Mouse (Mus musculus) CH12.LX (cell line): ENCODE data around the gene Usp19.

Experiments
- CHD1 ChIP-seq: IDR thresholded peaks from 2 replicates; pipeline ENCODE4 v1.6.1; 2012; ENCODE audit warnings: low read depth, low read length, improper control_type of control experiment, inconsistent platforms
- CHD2 ChIP-seq: IDR thresholded peaks from 2 replicates; pipeline ENCODE4 v1.6.1; 2011; ENCODE audit warnings: low read length, improper control_type of control experiment
- CTCF ChIP-seq, 2 experiments: IDR thresholded peaks in 1 of 2; conservative IDR thresholded peaks in 1 of 2; 2 replicates each; pipeline ENCODE4 v1.5.1; 2011 to 2012; ENCODE audit warnings: low read depth in 2 of 2, low read length in 2 of 2, improper control_type of control experiment in 1 of 2, inconsistent platforms in 1 of 2, mild to moderate bottlenecking in 1 of 2, moderate library complexity in 1 of 2
- MAFK ChIP-seq: IDR thresholded peaks from 2 replicates; pipeline ENCODE4 v1.6.1; 2011; ENCODE audit warnings: low read length, improper control_type of control experiment; ENCODE audit not compliant: insufficient replicate concordance
- MAZ ChIP-seq: IDR thresholded peaks from 2 replicates; pipeline ENCODE4 v1.6.1; 2012; ENCODE audit warnings: low read depth, mild to moderate bottlenecking, inconsistent platforms, low read length, improper control_type of control experiment, moderate library complexity
- NELFE ChIP-seq: IDR thresholded peaks from 2 replicates; pipeline ENCODE4 v1.6.1; 2011; ENCODE audit warnings: low read depth, low read length, improper control_type of control experiment
- POLR2A ChIP-seq: IDR thresholded peaks from 2 replicates; pipeline ENCODE4 v1.6.1; 2011; ENCODE audit warnings: low read depth, mild to moderate bottlenecking, improper control_type of control experiment, low read length
- UBTF ChIP-seq: IDR thresholded peaks from 2 replicates; pipeline ENCODE4 v1.6.1; 2012; ENCODE audit warnings: low read depth, mild to moderate bottlenecking, inconsistent platforms, low read length, improper control_type of control experiment, moderate library complexity
- ZC3H11A ChIP-seq: IDR thresholded peaks from 2 replicates; pipeline ENCODE4 v1.6.1; 2012; ENCODE audit warnings: low read depth, mild to moderate bottlenecking, inconsistent platforms, low read length, improper control_type of control experiment

DNA sequence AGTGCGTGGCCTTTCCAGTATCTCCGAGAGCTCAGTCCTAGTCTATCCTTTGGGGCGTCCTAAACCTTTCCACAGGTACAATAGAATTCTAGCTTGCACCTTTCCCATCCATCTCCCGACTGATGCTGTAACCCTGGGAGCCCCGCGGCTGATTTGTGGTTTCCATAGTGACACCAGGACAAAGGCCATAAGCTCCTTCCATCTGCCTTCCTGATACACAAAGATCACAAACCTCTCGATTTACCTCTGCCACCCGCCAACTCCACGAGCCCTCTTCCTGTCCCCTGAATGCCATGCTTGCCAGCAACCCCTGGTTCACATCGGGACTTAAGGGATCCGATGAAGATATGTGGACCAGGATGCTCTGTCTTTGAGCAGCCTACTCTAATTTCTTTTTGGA lies 11.2 kb upstream of the Usp19 start:
- no peak for TF ChIP-seq UBTF
- no peak for TF ChIP-seq POLR2A
- no peak for TF ChIP-seq MAFK
- TF ChIP-seq CHD1, result no peak
- no peak for TF ChIP-seq MAZ
- TF ChIP-seq CTCF (conservative IDR thresholded peaks at IDR 0.05 in 1 of 2, IDR thresholded peaks at IDR 0.05 in 1 of 2; ENCODE audit: low read depth in 2 of 2, low read length in 2 of 2), result no peak
- no peak for TF ChIP-seq CHD2
- no peak for TF ChIP-seq ZC3H11A
- no peak for TF ChIP-seq NELFE
